Mouse (Mus musculus) ES-E14 (cell line): ENCODE measurements at regions not wholly inside any gene's neighbourhood (a gene's known extent, or its start where the extent isn't known, plus 50 kb on each side); places are given as distances from the start of the nearest gene placed in this dataset.

ENCODE experiments used
- CHD2 ChIP-seq: IDR thresholded peaks from 2 replicates; pipeline ENCODE4 v1.6.1; 2014; ENCODE audit warnings: mild to moderate bottlenecking, low read depth, low read length, inconsistent platforms
- MAFK ChIP-seq: IDR thresholded peaks from 2 replicates; pipeline ENCODE4 v1.6.1; 2014; ENCODE audit warnings: mild to moderate bottlenecking, low read depth, low read length, inconsistent platforms; ENCODE audit not compliant: insufficient read depth
- ZC3H11A ChIP-seq: IDR thresholded peaks from 2 replicates; pipeline ENCODE4 v1.6.1; 2012; ENCODE audit warnings: low read depth, mild to moderate bottlenecking, inconsistent platforms, low read length, borderline replicate concordance

- no peak for TF ChIP-seq CHD2
- no peak for TF ChIP-seq MAFK
- TF ChIP-seq ZC3H11A: no peak
These were observed 152.7 kb downstream of the Amy2a5 start for GRCm38 (mm10) chr3:113105979-113106378.
